Mouse (Mus musculus): ENCODE measurements around the gene Smc3. TPM values are rescaled to one million over a fixed set of nuclear protein-coding genes. Genes with fewer than 3 reads are reported as not detected.
"Not testable (repeated sequence)": the region's sequence is repeated elsewhere in the genome, so short reads cannot be mapped to it uniquely, and the experiment has no call there.

Gene Smc3
- total RNA-seq, 1 experiment: 76.0 TPM

DNA sequence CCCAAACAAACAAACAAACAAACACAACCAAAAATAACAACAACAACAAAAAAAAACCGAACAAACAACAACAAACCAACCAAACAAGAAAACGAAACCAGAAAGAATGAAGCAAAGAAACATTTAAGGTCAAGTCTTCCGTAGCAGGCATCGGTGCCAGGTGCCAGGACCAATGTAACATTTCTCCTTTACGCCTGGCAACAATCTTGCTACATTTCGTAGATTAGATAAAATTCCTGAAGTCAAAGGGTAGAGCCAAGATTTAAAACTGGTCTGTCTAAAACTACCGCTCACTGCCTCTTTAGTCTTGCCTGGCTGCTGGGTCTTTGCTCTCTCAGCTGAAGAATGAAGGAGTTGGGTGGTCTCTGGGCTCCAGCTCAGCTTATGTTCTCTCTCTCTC, 24.1 kb upstream of the Smc3 start:
- Histone ChIP-seq H3K27ac (ENCODE audit: insufficient read depth, low read depth, low read length, poor library complexity, severe bottlenecking) (no peak overlapping the region), H3K4me1 (ENCODE audit: control insufficient read depth in 2 of 2, insufficient read depth in 2 of 2, low read length in 2 of 2, poor library complexity in 1 of 2) (peaks cover 2 to 21% of the 10 kb centered on the region in 2 experiments; a peak in 3 of 4 replicates), H3K9me3 (ENCODE audit: control insufficient read depth, insufficient read depth, low read depth, low read length) (0 out of 2 replicates have a peak, but pooled peaks cover 2% of the 10 kb centered on the region), H3K9ac (ENCODE audit: insufficient read depth, low read depth, low read length, poor library complexity, severe bottlenecking) (no peak overlapping the region), H3K4me3 (ENCODE audit: insufficient read depth in 1 of 2, low read depth in 1 of 2, low read length in 2 of 2, poor library complexity in 1 of 2, severe bottlenecking in 1 of 2) (no peak overlapping the region), H3K36me3 (ENCODE audit: control insufficient read depth, insufficient read depth, low read length, poor library complexity, severe bottlenecking) (no peaks in the 10 kb centered on the region)
- in situ Hi-C loops (cut with MboI; ENCODE audit: low sequenced_read_pairs in 2 of 2, unreplicated experiment in 2 of 2): loop anchor here (10.0 kb wide), 2 partner anchors 171 to 181 kb away; partner anchors contain the start of gene Smndc1 (in 1 of the 2)
- TF ChIP-seq ZNF384 (IDR thresholded peaks at IDR 0.05; ENCODE audit: low read depth, low read length): no peak
- no peak for TF ChIP-seq HCFC1 (IDR thresholded peaks at IDR 0.05; ENCODE audit: borderline replicate concordance, insufficient read depth, low read length)
- TF ChIP-seq MAFK (IDR thresholded peaks at IDR 0.05; ENCODE audit: insufficient read depth, low read depth, low read length): no peak
- no peak for TF ChIP-seq ZC3H11A (IDR thresholded peaks at IDR 0.05; ENCODE audit: borderline replicate concordance, low read depth, low read length)
- no peak for TF ChIP-seq CHD2 (IDR thresholded peaks at IDR 0.05; ENCODE audit: low read depth, low read length)
- DNase-seq (ENCODE audit: low read depth, low spot score): no peak

GRCm38 (mm10) chr19:53577025-53577800, 23.0 kb upstream of the Smc3 start:
- no peak for DNase-seq (ENCODE audit: low read depth, low spot score)
- peaks cover 2 to 16% of the 10 kb centered on the region in 2 experiments; a peak in 3 of 4 replicates for H3K4me1 ChIP-seq (ENCODE audit: control insufficient read depth in 2 of 2, insufficient read depth in 2 of 2, low read length in 2 of 2, poor library complexity in 1 of 2)
- 0 out of 2 replicates have a peak, but pooled peaks cover 2% of the 10 kb centered on the region for H3K9me3 ChIP-seq (ENCODE audit: control insufficient read depth, insufficient read depth, low read depth, low read length)
- H3K27ac ChIP-seq (ENCODE audit: insufficient read depth, low read depth, low read length, poor library complexity, severe bottlenecking): no peak overlapping the region
- no peak for TF ChIP-seq MAFK (IDR thresholded peaks at IDR 0.05; ENCODE audit: insufficient read depth, low read depth, low read length)
- no peak for TF ChIP-seq ZC3H11A (IDR thresholded peaks at IDR 0.05; ENCODE audit: borderline replicate concordance, low read depth, low read length)
- no peak for TF ChIP-seq HCFC1 (IDR thresholded peaks at IDR 0.05; ENCODE audit: borderline replicate concordance, insufficient read depth, low read length)
- TF ChIP-seq ZNF384 (IDR thresholded peaks at IDR 0.05; ENCODE audit: low read depth, low read length): no peak
- no peak for TF ChIP-seq CHD2 (IDR thresholded peaks at IDR 0.05; ENCODE audit: low read depth, low read length)
- no peak overlapping the region for H3K9ac ChIP-seq (ENCODE audit: insufficient read depth, low read depth, low read length, poor library complexity, severe bottlenecking)
- H3K36me3 ChIP-seq (ENCODE audit: control insufficient read depth, insufficient read depth, low read length, poor library complexity, severe bottlenecking): no peaks in the 10 kb centered on the region
- no peak overlapping the region for H3K4me3 ChIP-seq (ENCODE audit: insufficient read depth in 1 of 2, low read depth in 1 of 2, low read length in 2 of 2, poor library complexity in 1 of 2, severe bottlenecking in 1 of 2)
- in situ Hi-C loops (cut with MboI; ENCODE audit: low sequenced_read_pairs in 2 of 2, unreplicated experiment in 2 of 2): loop anchor here (10.0 kb wide), 2 partner anchors 172 to 182 kb away; partner anchors contain the start of gene Smndc1 (in 1 of the 2)

DNA sequence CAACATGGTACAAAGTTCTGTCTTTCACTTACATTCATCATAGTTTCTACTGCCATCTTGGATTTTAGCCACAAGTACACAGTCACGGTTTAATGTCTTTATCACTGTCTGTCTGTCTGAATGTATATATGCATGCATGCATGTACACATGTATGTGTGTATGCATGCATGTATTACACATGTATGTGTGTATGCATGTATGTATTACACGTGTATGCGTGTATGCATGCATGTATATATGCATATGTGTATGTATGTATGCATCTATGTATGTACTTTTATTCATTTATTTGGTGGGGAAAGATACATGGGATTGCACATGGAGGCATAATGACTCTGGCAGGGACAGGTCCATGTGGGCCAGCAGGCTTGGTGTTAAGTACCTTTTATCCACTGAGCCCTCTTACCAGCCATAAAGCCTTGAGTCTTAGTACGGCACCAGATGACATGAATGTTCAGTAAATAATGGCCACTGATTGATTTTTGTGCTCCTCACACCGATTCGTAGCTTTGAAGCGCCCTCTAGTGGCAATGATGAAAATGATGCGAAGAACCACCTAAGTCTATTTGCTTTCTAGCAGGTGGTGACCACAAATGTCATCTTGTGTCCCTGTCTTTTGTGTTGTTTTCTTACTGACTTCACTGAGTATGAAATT, 21.5 kb upstream of the Smc3 start:
- H3K27ac ChIP-seq (ENCODE audit: insufficient read depth, low read depth, low read length, poor library complexity, severe bottlenecking): no peak overlapping the region
- peak; percentile 92 for TF ChIP-seq ZC3H11A (IDR thresholded peaks at IDR 0.05; ENCODE audit: borderline replicate concordance, low read depth, low read length)
- 0 out of 2 replicates have a peak, but pooled peaks have one; percentile 27 for TF ChIP-seq ZNF384 (IDR thresholded peaks at IDR 0.05; ENCODE audit: low read depth, low read length)
- TF ChIP-seq HCFC1 (IDR thresholded peaks at IDR 0.05; ENCODE audit: borderline replicate concordance, insufficient read depth, low read length): no peak
- TF ChIP-seq CHD2 (IDR thresholded peaks at IDR 0.05; ENCODE audit: low read depth, low read length): no peak
- H3K4me3 ChIP-seq (ENCODE audit: insufficient read depth in 1 of 2, low read depth in 1 of 2, low read length in 2 of 2, poor library complexity in 1 of 2, severe bottlenecking in 1 of 2): no peak overlapping the region
- no peak for DNase-seq (ENCODE audit: low read depth, low spot score)
- in situ Hi-C loops (cut with MboI; ENCODE audit: low sequenced_read_pairs in 2 of 2, unreplicated experiment in 2 of 2): loop anchor here (10.0 kb wide), 2 partner anchors 174 to 184 kb away; partner anchors contain the start of gene Smndc1 (in 1 of the 2)
- peaks cover 2 to 12% of the 10 kb centered on the region in 2 experiments; a peak in 3 of 4 replicates for H3K4me1 ChIP-seq (ENCODE audit: control insufficient read depth in 2 of 2, insufficient read depth in 2 of 2, low read length in 2 of 2, poor library complexity in 1 of 2)
- no peak overlapping the region for H3K9ac ChIP-seq (ENCODE audit: insufficient read depth, low read depth, low read length, poor library complexity, severe bottlenecking)
- H3K9me3 ChIP-seq (ENCODE audit: control insufficient read depth, insufficient read depth, low read depth, low read length): peaks cover 3% of the 10 kb centered on the region; the same call in 1 of the 2 replicates
- no peaks in the 10 kb centered on the region for H3K36me3 ChIP-seq (ENCODE audit: control insufficient read depth, insufficient read depth, low read length, poor library complexity, severe bottlenecking)

GRCm38 (mm10) chr19:53580271-53580670, 19.9 kb upstream of the Smc3 start:
- H3K4me1 ChIP-seq (ENCODE audit: control insufficient read depth in 2 of 2, insufficient read depth in 2 of 2, low read length in 2 of 2, poor library complexity in 1 of 2); in situ Hi-C loops (cut with MboI; ENCODE audit: low sequenced_read_pairs in 2 of 2, unreplicated experiment in 2 of 2); H3K36me3 ChIP-seq (ENCODE audit: control insufficient read depth, insufficient read depth, low read length, poor library complexity, severe bottlenecking); H3K4me3 ChIP-seq (ENCODE audit: insufficient read depth in 1 of 2, low read depth in 1 of 2, low read length in 2 of 2, poor library complexity in 1 of 2, severe bottlenecking in 1 of 2); H3K9me3 ChIP-seq (ENCODE audit: control insufficient read depth, insufficient read depth, low read depth, low read length); H3K9ac ChIP-seq (ENCODE audit: insufficient read depth, low read depth, low read length, poor library complexity, severe bottlenecking); DNase-seq (ENCODE audit: low read depth, low spot score); H3K27ac ChIP-seq (ENCODE audit: insufficient read depth, low read depth, low read length, poor library complexity, severe bottlenecking): not testable (repeated sequence)

DNA sequence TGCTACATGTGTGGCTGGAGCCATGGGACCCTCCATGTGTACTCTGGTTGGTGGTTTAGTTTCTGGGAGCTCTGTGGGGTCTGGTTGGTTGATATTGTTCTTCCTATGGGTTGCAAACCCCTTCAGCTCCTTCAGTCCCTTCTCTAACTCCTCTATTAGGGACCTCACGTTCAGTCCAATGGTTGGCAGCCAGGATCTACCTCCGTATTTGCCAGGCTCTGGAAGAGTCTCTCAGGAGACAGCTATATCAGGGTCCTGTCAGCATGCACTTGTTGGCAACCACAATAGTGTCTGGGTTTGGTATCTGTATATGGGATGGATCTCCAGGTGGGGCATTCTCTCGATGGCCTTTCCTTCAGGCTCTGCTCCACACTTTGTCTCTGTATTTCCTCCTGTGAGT, 12.5 kb upstream of the Smc3 start:
- H3K4me3 ChIP-seq (ENCODE audit: insufficient read depth in 1 of 2, low read depth in 1 of 2, low read length in 2 of 2, poor library complexity in 1 of 2, severe bottlenecking in 1 of 2); H3K36me3 ChIP-seq (ENCODE audit: control insufficient read depth, insufficient read depth, low read length, poor library complexity, severe bottlenecking); in situ Hi-C loops (cut with MboI; ENCODE audit: low sequenced_read_pairs in 2 of 2, unreplicated experiment in 2 of 2); DNase-seq (ENCODE audit: low read depth, low spot score); H3K27ac ChIP-seq (ENCODE audit: insufficient read depth, low read depth, low read length, poor library complexity, severe bottlenecking); H3K9ac ChIP-seq (ENCODE audit: insufficient read depth, low read depth, low read length, poor library complexity, severe bottlenecking); H3K4me1 ChIP-seq (ENCODE audit: control insufficient read depth in 2 of 2, insufficient read depth in 2 of 2, low read length in 2 of 2, poor library complexity in 1 of 2): not testable (repeated sequence)
- peaks cover 11% of the 10 kb centered on the region for H3K9me3 ChIP-seq (ENCODE audit: control insufficient read depth, insufficient read depth, low read depth, low read length)

DNA sequence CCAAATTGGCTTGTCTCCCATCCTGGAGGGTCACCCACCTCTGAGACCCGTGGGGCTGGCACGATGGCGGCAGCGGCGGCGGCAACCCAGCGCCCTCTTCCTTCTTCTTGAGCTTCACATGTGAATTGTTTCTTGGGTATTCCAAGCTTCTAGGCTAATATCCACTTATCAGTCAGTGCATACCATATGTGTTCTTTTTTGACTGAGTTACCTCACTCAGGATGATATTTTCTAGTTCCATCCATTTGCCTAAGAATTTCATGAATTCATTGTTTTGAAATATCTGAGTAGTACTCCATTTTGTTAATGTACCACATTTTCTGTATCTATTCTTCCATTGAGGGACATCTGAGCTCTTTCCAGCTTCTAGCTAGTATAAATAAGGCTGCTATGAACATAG, 11.2 kb upstream of the Smc3 start, which contains the start of gene Nutf2-ps1:
Gene Nutf2-ps1 (minus strand): TSS at position 101 of the 400 bp plus-strand sequence.
- in situ Hi-C loops (cut with MboI; ENCODE audit: low sequenced_read_pairs in 2 of 2, unreplicated experiment in 2 of 2): not testable (repeated sequence)

More for the DNA sequence above, 11.2 kb upstream of the Smc3 start, which contains the start of gene Nutf2-ps1:
- not testable (repeated sequence) for H3K9ac ChIP-seq (ENCODE audit: insufficient read depth, low read depth, low read length, poor library complexity, severe bottlenecking); H3K4me3 ChIP-seq (ENCODE audit: insufficient read depth in 1 of 2, low read depth in 1 of 2, low read length in 2 of 2, poor library complexity in 1 of 2, severe bottlenecking in 1 of 2); H3K9me3 ChIP-seq (ENCODE audit: control insufficient read depth, insufficient read depth, low read depth, low read length); DNase-seq (ENCODE audit: low read depth, low spot score); H3K27ac ChIP-seq (ENCODE audit: insufficient read depth, low read depth, low read length, poor library complexity, severe bottlenecking); H3K4me1 ChIP-seq (ENCODE audit: control insufficient read depth in 2 of 2, insufficient read depth in 2 of 2, low read length in 2 of 2, poor library complexity in 1 of 2); H3K36me3 ChIP-seq (ENCODE audit: control insufficient read depth, insufficient read depth, low read length, poor library complexity, severe bottlenecking)

Measured in ES-E14 (cell line).